Mouse (Mus musculus): ENCODE results near the gene Slc51b. TPM values are rescaled to one million over a fixed set of nuclear protein-coding genes. Genes with fewer than 3 reads are reported as not detected.

Gene Slc51b
- total RNA-seq (2015; ENCODE audit: low replicate concordance), result not detected in 2 replicates
- total RNA-seq (2017; ENCODE audit: low replicate concordance), result not detected in 2 replicates

DNA sequence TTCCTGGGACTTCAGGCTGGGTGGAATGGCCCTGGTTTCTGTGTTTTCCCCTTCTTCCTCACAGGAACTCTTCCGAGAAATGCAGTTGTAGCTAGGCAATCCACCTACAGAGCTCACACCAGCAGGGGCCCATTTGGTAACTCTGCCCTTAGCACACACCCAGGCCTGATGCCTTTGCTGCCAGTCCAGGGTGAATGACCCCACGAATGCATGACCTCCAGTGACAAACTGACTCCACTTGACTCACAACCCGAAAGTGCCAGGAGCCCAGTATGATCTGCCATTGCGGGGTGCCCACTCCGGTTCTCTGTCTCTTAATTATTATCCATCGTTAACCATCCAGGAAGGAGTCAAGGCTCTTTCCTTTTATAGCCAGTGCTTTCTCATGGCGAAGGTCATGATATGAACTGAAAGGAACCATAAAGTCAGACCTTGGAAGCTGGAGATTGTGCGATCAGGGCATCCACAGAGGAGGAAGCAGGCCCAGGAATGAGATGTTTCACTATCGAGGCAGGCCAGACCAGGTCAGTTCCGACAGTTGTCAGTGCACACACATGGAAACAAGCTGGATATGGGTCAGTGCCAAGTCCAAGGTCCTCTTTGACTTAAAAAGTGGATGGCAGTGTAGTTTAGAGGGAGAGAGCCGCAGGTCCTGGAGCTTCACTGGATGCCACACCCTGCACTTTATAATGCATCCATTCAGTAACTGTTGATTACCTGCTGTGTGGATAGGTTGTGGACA, at the start of gene Slc51b:
Gene Slc51b (minus strand): TSS at position 196 of the 742 bp plus-strand sequence.
- ATAC-seq (replicated peaks; ENCODE audit: low FRiP score, poor library complexity, severe bottlenecking), result 0 out of 2 replicates have a peak, but pooled peaks have one; percentile 50

DNA sequence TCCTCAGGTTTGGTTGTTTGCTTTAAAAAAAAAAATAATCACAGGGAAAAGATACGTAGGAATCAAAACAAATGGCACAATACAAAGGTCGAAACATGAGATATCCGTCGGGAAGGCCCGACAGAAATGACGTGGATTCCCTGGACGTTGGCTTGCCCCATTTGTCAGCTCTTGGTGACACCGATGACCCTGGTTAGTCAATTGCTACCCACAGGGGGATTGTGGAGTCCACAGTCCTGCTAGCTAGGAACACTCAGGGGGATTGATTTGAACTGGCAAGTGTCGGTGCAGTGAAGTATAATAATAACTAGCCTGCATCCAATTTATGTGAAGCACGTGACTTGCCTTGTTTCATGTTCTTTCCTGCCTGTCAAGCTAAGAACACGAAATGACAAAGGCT, 44.9 kb upstream of the Slc51b start:
- ATAC-seq (replicated peaks; ENCODE audit: low FRiP score, poor library complexity, severe bottlenecking), result no peak

DNA sequence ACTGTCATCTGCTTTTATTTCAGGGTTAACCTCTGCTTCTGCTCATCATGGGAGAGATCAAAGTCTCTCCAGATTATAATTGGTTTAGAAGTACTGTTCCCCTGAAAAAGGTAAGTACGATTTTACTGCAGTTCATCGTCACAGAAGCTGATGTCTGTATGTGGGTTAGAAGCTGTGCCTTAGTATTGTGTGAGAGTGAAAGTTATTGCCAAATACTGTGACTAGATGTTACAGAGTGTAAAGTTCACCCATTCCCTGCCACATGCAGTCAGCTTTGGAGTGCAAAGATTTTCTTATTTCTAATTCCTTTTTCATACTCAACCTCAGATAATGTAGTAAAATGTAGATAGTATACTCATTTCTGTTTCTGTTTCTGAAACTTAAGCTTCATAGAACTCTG, 42.5 kb upstream of the Slc51b start:
- no peak for ATAC-seq (replicated peaks; ENCODE audit: low FRiP score, poor library complexity, severe bottlenecking)

DNA sequence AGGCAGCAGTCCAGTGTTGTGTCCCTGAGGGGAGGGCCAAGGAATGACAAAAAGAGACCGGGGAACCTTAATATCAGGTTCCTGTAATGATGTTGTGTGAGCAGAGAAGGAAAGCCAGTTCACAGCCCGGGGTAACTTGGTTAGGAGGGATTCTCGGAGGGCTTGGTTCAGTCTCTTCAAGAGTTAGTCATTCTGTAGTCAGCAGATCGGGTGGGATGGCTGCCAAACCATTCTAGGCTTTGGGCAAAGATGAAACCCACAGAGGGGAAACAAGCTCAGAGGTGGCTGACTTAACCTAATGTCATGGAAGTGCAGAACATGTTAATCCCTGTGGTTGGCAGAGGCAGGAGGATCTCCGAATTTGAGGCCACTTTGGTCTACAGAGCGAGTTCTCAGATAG, 41.4 kb upstream of the Slc51b start:
- no peak for ATAC-seq (replicated peaks; ENCODE audit: low FRiP score, poor library complexity, severe bottlenecking)

DNA sequence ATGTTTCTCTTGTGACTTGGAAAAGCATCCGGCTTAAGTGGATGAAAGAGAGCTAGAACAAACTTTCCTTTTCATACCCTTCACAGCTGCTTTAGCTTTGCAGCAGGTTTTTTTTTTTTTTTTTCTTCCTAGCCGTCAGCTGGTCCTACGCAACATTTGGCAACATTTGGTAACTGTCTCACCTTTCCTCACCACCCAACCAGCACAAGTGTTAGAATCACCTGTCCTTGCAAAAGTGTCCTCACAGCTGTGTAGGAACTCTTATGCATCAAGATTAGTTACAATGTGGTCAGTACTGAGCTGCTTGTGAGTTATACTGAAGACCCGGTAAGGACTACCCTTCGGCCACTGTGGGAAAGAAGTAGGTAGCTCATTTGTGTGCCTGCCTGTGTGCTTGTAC, 39.8 kb upstream of the Slc51b start:
- ATAC-seq (replicated peaks; ENCODE audit: low FRiP score, poor library complexity, severe bottlenecking), result no peak

DNA sequence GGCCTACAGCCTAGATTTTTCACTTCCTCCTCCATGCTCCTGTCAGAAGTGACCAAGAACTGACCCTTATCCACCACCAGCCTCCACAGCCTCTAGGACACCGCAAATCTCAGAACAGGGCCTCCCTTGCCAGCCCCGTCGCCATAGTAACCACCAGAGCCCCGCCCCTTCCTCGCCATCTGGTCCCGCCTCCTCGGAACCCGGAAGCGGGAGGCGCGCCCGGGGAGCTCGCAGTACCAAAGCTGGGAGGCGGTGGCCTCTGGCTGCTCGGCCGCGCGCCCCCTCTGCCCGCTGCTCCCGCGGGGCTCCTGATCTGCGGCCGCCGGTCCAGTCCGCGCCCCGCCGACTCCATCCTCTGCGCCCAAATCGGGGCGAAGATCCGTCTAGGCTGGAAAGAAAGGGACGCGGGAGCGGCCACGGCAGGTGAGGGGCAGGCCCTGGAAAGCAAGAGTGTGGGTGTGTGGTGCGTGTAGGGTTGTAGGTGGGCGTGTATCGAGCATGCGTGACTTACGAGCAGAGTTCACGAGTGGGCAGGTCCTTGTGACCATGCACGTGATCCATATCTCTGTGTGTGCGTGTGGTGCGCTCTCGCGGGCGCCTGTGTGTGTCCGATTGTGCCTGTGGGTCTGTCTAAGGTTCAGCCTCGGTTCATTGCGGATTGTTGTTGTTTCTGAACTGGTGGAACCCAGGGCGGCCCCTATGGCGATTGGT, 38.1 kb upstream of the Slc51b start, which contains the start of gene Spg21:
Gene Spg21 (plus strand): TSS at position 216 of the 711 bp plus-strand sequence.
- ATAC-seq (replicated peaks; ENCODE audit: low FRiP score, poor library complexity, severe bottlenecking), result peak; percentile 83

DNA sequence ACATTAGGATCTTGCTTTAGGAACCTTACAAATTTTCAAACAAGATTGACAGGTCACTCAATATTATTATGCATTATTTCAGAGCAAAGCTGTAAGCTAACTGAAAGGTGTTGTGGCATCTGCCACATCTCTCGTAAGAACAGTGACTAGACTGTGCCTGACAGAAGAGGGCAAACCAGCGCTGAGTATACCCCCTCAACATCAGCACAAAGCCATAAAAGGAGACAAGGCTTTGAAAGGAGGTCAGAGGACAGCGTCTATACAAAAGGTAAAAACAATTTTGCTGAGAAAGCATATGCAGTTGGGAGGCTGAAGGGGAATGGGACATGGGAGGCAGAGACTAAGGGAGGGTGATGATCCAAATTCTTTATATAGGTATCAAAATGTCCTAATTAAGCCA, 37.4 kb upstream of the Slc51b start:
- no peak for ATAC-seq (replicated peaks; ENCODE audit: low FRiP score, poor library complexity, severe bottlenecking)

DNA sequence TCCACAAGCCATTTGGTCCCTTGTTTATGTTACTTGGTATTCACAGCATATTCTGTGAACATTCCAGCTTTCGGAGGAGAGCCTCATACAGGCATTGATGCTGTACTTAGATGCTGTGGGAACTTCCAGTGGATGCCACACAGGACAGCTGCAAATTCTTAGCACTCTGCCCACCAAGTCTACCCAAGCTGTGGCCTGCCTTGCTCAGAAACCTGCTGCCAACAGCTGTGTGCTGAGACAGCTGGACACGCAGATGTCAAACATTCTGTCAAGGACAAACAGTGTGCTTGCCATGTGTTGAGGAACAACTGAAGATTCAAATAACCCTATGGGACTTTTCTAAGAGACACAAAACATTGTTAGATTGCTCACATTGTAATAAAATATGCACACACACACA, 36.2 kb upstream of the Slc51b start:
- ATAC-seq (replicated peaks; ENCODE audit: low FRiP score, poor library complexity, severe bottlenecking), result no peak

DNA sequence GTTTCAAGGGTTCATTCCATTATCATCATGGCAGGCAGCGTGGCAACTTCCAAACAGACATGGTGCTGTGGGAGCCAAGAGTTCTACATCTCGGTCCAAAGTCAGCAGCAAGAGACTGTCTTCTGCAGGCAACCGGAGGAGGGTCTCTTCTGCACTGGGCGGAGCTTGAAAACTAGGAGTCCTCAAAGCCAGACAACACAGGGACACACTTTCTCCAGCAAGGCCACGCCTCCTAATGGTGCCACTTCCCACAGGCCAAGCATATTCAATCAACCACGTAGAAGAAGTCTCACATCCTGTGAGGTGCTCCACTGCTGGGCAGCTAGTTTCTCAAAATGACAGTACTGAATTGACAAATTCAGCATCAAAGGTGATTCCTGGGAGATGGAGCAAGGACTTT, 25.2 kb upstream of the Slc51b start:
- no peak for ATAC-seq (replicated peaks; ENCODE audit: low FRiP score, poor library complexity, severe bottlenecking)

DNA sequence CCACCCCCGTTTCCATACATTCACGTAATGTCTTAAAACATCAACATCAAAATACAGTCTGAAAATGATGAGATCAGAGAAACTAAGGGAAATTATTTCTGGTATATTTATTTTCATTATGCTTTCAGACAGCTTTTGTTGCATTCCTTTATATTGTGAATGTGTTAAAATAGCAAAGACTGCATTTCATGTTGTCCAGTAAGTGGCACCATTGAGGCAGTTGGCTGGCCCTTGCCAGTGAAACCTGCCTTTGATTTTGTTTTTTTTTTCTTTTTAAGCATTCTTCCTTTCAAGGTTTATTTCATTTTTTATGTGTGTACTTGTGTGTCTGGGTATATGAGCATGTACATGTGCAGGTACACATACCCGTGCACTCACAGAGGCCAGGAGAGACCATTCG, 21.9 kb upstream of the Slc51b start:
- no peak for ATAC-seq (replicated peaks; ENCODE audit: low FRiP score, poor library complexity, severe bottlenecking)

DNA sequence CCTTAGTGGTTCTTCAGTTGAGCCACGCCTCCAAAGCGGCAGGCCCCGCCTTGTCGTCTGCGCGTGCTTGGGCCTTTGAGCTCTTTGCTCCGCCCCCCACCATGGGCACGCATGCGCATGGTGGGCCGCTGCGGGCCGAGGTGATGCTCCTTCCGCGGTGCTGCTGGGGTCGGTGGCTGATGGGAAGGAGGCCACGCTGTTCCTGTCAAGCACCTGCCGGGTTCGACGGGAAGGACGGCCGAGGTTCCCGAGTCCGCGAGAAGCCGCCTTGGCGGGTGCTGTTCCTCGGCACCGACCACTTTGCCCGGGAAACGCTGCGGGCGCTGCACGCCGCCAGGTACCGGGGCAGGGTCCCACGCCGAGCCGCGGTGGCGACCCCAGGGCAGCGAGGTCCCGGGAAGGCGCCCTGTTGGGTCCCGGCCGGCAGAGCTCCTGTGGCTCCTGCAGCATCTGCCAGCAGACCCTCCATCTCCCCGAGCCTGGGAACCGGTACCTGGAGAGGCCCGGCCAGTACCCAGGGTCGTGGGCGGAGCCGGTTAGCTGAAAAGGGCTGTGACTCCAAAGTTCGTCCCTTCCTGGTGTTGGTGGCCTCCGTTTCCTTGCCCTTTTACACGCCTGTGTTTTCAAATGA, 13.0 kb upstream of the Slc51b start, which contains the start of gene Mtfmt:
Gene Mtfmt (plus strand): TSS at position 112 of the 631 bp plus-strand sequence.
- ATAC-seq (replicated peaks; ENCODE audit: low FRiP score, poor library complexity, severe bottlenecking), result peak; percentile 96

DNA sequence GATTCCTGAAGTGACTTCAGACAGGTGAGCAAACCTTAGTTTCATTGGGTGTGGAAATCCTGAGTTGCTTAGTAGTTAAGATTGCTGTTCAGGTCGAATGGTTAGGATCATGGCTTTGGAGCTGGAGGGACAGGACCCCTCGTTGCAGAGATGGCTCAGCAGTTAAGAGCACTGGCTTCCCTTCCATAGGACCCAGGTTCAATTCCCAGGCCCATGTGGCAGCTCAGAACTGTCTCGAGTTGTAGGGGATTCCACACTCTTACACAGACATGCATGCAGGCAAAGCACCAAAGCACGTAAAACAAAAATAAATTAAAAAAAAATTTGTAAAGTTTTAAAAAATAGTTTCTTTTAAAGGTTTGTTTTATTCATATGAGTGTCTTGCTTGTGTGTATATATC, 12.5 kb upstream of the Slc51b start:
- no peak for ATAC-seq (replicated peaks; ENCODE audit: low FRiP score, poor library complexity, severe bottlenecking)

DNA sequence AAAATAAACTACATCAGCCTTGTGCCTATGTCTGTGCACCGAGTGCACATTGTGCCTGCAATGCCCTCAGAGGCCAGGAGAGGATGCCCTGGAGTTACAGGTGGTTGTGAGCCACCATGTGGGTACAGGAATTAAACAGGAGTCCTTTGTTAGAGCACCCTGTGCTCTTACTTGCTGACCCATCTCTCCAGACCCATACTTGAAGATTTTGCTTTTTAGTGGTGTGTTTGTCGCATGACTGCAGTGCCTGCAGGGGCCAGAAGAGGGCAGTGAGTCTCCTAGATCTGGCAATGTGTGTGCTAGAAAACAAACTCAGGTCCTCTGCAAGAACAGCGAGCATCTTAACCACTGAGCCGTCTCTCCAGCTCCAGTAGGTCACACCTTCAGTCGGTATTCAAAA, 11.4 kb upstream of the Slc51b start:
- peak; percentile 68 for ATAC-seq (replicated peaks; ENCODE audit: low FRiP score, poor library complexity, severe bottlenecking)

DNA sequence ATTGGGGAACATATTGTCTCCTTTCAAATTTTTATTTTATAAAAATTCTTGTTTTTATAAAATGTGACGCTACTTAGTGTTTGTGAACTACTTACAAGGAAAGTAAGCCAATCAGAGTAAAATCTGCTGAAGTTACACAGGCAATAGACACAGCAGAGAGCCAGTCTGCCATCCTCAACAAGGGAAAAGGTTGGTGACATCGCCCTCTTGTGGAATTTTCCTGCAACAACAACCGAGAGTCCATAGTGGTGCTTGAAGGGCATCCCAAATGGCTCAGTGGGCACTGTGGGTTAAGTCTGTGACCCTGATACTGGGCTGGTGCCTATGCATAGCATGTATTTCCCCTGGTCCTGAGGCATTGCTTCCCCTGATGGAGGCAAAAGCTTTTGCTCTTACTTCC, 9.5 kb upstream of the Slc51b start:
- ATAC-seq (replicated peaks; ENCODE audit: low FRiP score, poor library complexity, severe bottlenecking), result peak; percentile 48

DNA sequence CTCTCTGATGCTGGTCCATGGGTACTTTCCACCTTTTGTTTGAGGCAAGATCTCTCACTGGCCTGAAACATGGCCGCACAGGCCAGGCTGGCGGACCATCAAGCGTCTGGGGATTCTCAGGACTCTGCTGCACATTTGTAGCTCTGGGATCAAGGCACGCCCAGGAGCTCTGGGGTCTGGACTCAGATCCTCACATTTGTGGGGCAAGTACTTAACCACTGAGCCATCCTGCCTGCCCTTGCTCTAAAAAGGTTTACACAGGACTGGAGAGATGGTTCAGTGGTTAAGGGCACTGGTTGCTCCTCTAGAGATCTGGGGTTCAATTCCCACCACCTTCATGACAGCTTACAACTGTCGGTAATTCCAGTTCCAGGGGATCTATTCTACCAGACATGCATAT, 8.2 kb upstream of the Slc51b start:
- ATAC-seq (replicated peaks; ENCODE audit: low FRiP score, poor library complexity, severe bottlenecking), result no peak

DNA sequence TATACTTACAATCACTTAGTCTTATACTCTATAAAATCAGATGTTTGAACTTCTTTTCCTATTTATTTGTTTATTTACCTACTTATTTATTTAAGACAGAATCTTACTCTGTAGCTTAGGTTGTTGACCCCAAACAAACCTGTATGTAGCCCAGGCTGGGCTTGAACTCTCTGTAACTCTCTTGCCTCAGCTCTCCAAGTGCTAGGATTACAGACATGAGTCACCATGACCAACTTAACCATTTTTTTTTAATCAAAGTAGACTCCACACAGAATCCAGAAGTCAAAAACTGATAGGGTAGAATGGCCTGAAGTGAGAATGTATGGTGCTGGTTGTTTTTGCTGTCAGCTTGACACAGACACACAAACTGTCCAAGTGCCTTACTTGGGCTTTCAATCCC, 7.6 kb upstream of the Slc51b start:
- ATAC-seq (replicated peaks; ENCODE audit: low FRiP score, poor library complexity, severe bottlenecking), result no peak

DNA sequence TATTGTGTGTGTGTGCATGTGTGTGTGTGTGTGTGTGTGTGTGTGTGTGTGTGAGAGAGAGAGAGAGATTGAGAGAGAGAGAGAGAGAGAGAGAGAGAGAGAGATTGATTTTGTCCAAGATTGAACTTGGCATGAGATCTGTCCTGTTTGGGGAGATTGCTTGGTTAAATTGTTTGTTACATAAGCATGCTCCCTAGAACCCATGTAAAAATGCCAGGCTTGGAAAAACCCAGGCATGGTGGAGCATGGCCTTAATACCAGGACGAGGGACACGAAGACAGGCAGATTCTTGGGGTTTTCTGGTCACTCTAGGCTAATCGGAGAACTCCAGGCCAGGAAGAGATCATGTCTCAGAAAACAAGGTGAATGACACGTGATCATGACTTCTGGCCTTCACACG, 5.2 kb upstream of the Slc51b start:
- ATAC-seq (replicated peaks; ENCODE audit: low FRiP score, poor library complexity, severe bottlenecking), result no peak

DNA sequence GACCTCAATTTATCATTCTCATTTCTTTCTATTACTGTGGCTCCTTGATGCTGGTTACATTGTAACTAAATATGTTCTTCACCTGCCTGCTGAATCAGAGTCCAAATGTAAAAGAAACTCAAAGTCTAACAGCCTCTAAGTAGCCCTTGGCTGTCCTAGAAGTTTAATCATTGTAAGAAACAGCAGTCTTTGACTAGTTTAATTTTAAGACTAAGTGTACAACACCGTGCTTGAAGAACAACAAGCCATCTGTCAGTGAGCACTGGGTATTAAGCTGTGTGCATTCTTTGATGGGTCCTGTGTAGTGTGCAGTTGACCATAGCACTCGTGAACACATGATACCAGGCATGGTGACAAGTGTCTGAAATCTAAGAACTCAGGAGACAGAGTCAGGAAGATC, 4.8 kb upstream of the Slc51b start:
- ATAC-seq (replicated peaks; ENCODE audit: low FRiP score, poor library complexity, severe bottlenecking), result no peak

DNA sequence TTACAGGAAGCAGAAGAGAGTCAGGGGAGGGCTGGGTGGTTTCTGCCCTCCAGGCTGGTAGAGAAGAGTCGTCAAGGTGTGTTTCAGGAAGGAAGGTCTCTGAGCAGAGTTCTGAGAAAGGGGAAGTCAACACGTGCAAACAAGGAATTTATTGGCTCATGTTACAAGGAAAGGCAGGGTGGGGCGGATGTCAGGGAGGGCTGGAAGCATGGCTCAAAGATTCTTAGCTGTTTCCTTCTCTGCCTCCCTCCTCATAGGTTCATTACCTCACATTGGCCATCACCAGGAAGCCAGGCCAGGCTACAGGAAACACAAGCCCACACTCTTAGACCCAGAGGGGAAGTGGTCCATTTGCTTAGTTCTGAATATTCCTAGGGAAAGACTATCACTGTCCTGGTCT, 1.6 kb upstream of the Slc51b start:
- ATAC-seq (replicated peaks; ENCODE audit: low FRiP score, poor library complexity, severe bottlenecking), result no peak

DNA sequence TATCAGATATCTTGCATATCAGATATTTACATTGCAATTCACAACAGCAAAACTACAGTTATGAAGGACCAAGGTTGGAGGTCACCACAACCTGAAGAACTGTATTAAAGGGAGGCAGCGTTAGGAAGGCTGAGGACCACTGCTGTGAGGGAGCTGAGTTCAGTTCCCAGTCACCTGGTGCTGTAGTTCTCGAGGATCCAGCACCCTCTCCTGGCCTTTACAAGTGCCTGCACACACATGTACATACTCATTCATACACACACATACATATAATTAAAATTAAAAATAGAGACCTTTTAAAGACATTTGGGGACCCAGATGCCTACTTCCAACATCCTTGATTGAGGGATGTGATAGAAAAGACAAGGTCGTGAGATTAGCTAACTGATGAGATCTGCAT, 3.1 kb downstream of the Slc51b start:
- no peak for ATAC-seq (replicated peaks; ENCODE audit: low FRiP score, poor library complexity, severe bottlenecking)

DNA sequence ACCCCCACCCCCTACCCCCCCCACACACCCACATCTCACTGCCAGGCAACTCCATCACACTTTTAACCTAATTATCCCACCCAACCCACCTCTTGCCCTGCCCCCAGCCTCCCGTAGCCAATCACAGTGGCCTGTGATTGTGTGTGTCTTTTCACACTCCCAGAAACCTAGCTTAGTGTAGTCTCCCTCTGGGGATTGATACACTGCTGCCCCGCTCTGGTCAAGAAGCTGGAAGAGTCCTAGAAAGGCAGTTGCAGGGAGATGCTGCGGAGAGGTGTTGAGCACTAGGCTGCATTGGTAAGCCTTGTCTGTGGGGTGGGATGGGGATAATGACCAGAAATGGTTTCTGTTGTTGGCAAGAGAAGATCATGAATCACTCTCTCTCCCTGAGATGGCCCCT, 5.0 kb downstream of the Slc51b start:
- no peak for ATAC-seq (replicated peaks; ENCODE audit: low FRiP score, poor library complexity, severe bottlenecking)

Measured in erythroblast, adult 5-6 weeks (primary cell).